Mouse (Mus musculus) yolk sac, embryonic 10.5 days (tissue): ENCODE measurements around the gene Defa32.
"Not testable (repeated sequence)": the region's sequence is repeated elsewhere in the genome, so short reads cannot be mapped to it uniquely, and the experiment has no call there.

Source experiments
- DNase-seq: peaks from one replicate; pipeline ENCODE4 v3.0.0-alpha.2; 2017; ENCODE audit warnings: low spot score

The Defa32 gene

GRCm38 (mm10) chr8:21528732-21529131 lies at the start of gene Defa32:
TSS of gene Defa32 (plus strand) at chr8:21529032.
- not testable (repeated sequence) for DNase-seq

- not testable (repeated sequence) for DNase-seq
Measured at GRCm38 (mm10) chr8:21508958-21509357, 19.9 kb upstream of the Defa32 start, which contains the start of gene Defa20. TSS of gene Defa20 (plus strand) at chr8:21509258.

DNA sequence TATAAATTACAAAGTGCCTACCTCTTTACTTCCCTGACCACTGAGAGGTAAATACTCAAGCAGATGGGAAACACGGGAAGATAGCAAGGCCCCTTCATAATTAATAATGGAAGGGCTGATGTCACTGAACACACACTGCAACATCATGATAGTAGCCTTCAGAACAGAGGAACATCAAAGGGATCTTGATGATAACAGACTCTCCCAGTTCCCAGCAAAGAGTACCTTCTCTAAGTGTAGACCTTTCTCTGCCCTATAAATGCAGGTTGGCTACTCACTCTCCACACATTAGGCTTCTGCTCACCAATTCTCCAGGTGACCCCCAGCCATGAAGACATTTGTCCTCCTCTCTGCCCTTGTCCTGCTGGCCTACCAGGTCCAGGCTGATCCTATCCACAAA lies 36.3 kb downstream of the Defa32 start, which contains the start of gene Defa37:
TSS of gene Defa37 (plus strand) at position 301 of the 400 bp plus-strand sequence.
- DNase-seq: not testable (repeated sequence)
